Mouse (Mus musculus): ENCODE data around the gene Ash1l.

Ash1l gene

DNA sequence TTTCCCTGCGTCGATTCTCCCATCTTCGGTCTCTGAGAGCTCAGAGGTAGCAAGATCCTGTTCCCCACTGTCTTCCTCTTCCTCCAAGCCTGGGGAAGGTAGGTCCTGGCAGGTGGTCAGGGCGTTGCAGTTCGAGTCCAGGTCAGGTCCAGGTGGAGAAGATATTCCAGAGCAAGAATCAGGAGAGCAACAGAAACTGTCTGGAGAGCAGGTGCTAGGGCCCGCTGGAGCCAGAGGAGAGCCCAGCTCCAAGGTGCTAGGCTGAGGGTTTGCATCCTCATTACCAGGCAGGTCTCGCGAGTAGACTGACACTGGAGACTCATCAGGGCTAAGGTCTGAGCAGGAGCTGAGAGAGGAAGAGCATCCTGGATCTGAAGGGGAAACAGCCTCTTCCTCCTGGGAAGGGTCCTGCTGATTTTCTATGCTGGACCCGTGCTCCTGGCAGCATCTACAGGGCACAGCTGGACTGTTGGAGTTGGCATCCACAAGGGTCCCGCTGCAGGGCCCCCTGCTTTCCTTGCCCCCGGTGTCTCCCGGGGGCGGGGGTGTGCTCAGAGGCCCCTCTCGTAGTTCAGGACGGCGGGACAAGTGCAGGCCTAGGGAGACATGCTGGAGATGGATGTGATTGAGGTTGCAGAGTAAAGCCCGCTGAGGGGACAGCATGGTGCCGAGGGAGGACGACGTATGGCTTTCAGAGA, 141.5 kb downstream of the Ash1l start:
- DNase-seq (ENCODE audit: low read depth, low spot score) = no peak

DNA sequence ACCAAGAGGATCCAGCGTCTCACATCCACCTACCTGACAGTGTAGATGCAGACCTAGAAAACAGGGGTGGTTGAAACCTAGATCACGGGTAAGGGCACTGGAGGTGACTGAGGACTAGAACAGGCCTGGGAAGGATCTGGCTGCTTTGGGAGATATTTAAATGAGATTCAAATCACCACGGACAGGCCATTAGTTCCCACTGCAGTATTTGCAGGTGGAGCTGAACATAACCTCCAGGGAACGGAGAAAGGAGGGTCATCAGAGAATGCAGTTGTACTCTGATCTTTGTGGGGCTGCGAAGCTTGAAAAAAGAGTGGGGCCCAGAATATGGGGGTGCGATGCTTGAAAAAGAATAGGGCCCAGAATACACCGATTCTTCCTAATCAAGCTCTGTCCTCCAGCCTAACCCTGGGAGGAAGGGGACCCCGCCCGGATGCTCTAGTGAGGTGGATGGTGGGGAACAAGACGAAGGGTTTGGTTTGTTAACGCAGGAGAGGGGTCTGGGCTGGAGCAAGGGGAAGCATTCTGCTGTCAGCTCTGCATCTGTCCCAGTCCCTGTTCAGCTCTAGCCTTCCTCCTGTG, 142.2 kb downstream of the Ash1l start:
- no peak for DNase-seq (ENCODE audit: low read depth, low spot score)

DNA sequence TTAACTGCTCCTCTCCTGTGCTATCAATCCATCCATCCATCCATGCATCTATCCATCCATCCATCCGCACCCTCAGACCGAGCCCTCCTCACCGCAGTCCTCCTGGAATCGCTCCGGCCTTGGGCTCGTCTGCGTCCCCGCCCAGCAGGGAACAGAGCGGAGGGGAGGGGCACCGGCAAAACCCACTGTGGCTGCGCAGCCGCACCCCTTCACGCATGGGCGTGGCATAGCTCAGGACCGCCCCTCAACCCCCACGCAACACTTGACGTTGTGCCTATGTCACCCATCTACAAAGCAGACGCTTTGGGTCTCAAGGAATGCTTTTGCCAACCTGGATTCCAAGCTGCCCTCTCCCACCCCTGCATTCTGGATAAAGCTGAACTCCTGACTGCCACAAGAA, 142.8 kb downstream of the Ash1l start, which contains the start of gene Rusc1:
Gene Rusc1 (minus strand): TSS at position 137 of the 400 bp plus-strand sequence.
- peak; percentile 85 for DNase-seq (ENCODE audit: low read depth, low spot score)

DNA sequence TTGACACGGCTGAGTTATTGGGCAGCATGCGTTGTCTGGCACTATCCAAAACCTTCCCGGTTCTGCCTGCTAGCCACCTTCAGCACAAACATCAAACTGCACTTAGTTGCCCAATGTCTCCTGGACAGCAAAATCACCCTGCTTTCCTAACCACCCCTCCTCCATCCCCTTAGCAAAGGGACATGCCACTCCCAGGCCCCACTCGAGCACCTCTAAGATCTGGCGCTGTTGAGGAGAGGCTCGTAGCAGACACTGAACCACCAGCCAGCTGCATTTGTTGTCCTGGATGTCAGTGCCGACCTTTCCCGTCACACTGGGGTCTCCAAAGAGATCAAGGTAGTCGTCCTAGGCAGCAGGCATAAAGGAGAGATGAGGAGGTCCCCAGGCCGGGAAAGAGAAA, 143.6 kb downstream of the Ash1l start:
- DNase-seq (ENCODE audit: low read depth, low spot score) = no peak

DNA sequence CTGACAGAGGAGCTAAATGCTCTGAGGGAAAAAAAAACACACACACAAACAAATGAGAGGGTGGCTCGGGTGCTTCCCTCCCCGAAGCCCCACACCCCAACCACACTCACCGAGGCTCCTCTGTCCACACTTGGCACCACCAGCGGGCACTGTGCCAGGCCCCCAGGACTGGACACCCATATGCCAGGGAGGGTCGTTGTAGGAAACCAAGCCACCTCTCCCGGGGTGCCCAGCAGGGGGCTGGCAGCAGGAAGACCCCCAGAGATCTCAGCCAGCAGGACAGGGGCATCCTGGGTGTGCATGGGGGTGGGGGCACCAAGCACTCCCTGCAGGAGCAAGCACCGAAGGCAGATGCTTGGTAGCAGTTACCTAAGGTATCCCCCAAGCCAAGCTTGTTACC, 150.4 kb downstream of the Ash1l start, which contains the start of gene Gm43738:
Gene Gm43738 (minus strand): TSS at position 289 of the 400 bp plus-strand sequence.
- DNase-seq (ENCODE audit: low read depth, low spot score) = no peak

DNA sequence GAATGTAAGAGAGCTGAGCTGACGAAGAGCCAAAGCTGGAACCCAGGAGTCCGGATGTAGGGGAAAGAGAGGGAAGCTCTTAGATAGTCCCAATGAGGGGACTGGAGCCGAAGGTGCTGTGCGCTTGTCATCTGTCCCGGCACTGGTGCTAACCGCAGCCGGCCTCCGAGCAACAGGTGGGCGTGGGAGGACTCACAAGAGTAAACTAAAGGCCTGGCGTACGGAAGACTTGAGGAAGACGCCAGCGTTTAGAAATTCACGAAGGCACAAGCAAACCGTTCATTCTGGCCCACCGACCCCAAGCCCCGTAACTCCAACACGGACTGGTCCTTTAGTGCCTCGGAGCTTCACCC, 151.0 kb downstream of the Ash1l start:
- DNase-seq (ENCODE audit: low read depth, low spot score) = no peak

DNA sequence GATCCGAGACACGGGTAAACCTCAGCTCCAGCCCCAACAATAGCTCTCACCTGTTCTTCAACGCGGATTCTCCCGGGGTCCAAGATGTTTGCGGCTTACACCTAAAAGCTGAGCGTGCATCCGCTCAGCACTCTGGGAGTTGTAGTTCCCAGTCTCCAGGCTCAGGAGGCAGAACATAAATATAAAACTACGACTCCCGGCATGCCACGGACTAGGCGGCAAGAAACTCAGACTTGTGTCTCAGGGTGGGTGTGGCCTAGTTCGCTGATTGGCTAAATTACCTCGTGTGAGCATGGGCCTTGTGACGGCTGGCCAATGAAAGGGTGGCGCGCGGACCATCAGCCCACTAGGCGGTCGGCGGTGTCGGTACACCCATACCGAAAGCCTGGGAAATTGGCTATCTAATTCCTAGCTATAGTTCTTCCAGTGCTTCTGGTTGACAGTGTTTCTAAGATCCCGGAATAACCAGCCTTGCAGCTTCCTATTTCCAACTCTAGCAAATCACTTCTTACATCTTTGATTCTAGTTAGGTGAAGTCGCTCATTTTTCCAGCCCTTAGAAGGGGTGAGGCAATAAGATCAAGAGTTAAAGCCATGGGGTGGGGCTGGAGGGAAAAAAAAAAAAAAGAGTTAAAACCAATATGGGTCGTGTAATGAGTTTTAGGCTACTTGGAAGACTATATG, 151.5 kb downstream of the Ash1l start, which contains the start of gene Fdps:
Gene Fdps (minus strand): TSS at position 148 of the 683 bp plus-strand sequence.
- peak; percentile 99 for DNase-seq (ENCODE audit: low read depth, low spot score)

DNA sequence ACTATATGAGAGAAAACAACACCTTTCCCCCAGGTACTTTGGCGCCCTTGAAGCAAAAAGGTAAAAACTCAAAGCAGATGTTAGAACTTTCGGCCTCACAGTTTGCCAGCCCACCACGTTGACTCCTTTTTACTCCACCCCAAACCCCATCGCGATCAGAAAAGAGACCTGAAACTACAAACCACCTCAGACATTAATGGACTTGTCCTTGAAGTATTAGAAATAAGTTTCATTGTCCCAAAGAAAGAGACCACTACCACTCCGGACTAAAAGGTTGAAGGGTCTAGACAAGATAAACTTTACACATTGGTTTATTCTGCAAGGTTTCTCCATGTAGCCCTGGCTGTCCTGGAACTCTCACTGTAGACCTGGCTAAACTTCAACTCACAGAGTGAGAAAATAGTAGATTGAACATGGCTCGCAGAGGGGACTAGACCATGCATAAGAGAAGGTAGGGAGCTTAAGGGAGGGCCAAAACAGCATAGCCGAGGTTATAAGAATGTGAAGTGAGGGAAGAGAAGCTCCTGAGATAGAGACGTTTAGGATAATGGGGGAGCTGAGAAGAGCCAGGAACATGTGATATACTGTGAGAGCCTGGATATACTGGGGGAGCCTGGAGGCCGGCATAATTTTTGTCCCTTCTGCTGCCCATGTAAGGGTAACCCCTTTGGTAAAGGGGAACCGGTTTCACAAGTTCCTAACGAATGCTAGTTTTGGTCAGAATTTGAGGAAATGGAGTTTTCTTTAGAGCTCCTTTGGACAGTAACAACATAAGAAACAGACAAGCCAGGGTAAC, 152.3 kb downstream of the Ash1l start:
- no peak for DNase-seq (ENCODE audit: low read depth, low spot score)

DNA sequence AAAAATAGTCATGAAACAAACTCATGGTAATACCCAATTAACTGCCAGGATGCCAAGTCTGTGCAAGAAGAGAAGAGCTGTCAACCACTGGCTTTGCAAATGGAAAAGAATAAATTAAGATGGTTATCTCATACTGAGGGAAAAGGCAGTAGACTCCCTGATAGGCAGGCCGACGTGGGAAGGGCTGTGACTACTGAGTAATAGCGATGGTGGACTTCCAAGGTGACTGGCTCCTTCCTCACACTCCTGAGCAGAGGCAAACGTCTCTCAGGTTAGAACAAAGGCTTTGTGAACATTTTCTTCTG, 152.8 kb downstream of the Ash1l start:
- no peak for DNase-seq (ENCODE audit: low read depth, low spot score)

DNA sequence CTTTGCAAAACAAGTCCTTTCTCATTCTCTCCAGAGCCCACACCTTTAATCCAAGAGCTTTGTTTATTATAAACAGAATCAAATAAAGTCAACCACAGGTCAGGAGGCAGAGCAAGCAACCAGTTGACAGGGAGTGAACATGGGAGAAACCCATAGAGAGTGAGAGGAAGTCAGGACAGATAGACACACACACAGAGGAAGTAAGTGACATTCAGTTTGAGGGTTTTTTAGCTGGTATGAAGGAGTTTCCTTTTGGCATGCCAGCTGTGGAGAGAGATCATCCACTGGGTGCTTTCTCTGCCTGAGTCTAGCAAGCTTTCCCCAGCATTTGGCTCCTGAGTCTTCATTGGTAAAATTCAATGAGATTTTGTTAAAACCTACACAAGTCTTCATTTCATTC, 156.5 kb downstream of the Ash1l start:
- no peak for DNase-seq (ENCODE audit: low read depth, low spot score)

DNA sequence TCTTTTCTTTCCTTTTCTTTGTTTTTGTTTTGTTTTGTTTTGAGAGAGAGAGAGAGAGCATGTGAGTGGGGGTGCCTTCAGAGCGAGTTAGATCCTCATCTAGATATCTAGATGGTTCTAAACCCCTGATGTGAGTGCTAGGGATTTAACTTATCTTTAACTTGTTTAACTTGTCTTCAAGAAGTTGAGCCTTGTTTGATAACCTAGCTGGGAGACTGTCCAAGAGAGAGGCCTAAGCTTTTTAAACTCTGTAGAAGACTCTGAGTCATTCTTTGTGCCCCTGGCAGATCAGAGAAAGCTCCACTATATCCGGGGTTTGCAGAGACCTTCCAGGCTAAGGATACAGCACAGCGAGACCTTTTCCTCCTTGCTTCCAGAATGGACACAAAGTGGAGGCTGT, 157.1 kb downstream of the Ash1l start:
- no peak for DNase-seq (ENCODE audit: low read depth, low spot score)

DNA sequence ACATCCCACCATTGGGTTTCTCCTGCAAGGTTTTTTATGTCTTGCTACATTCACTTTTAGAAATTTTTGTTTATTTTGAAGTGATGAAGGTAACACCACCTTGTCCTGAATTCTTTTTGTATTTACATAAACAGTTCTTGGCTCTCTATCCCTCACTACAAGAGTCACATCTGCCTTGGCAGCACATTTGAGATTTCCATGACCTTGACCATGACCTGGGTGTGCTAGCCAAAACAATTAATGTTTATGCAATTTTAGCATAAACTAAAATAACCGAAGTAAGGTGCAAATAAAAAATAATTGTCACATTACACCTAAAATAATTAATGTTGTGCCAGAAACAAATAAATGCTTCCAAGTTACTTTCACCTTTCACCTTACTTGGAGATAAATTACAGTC, 157.7 kb downstream of the Ash1l start:
- DNase-seq (ENCODE audit: low read depth, low spot score) = no peak

DNA sequence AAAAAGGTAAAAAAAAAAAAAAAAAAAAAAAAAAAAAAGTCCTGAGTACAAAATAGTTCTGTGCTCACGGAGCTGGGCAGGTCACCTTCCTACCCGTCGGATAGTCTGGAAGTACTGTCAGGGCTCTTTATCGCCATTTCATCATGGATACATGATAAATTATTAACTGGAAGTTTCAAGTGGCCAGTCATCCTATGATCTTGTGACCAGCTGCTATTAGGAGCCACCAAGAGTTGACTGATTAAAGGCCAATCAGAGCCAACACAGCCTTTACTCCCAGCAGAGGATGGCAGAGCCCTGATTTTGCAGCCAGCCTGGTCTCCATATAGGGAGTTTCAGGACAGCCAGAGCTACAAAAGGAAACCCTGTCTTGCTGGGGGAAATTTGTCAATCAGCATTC, 162.6 kb downstream of the Ash1l start:
- no peak for DNase-seq (ENCODE audit: low read depth, low spot score)

DNA sequence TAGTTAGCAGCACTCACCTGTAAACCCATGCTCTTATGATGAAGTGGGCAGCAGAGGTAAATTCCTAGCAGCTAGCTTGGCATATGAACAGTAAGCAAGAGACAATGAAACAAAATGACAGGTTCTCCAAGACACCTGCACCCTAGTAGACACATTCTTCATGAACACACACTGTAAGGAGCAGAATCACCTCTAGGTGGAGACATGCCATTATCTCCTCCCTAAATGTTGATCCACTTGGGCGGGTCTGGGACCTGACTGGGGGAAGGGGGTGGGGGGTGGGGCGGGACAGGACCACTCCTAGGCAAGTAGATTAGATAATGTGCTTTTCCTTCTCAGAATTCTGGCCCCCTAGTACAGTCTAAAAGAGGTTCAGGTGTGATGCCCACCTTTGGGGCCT, 165.1 kb downstream of the Ash1l start:
- DNase-seq (ENCODE audit: low read depth, low spot score) = no peak

DNA sequence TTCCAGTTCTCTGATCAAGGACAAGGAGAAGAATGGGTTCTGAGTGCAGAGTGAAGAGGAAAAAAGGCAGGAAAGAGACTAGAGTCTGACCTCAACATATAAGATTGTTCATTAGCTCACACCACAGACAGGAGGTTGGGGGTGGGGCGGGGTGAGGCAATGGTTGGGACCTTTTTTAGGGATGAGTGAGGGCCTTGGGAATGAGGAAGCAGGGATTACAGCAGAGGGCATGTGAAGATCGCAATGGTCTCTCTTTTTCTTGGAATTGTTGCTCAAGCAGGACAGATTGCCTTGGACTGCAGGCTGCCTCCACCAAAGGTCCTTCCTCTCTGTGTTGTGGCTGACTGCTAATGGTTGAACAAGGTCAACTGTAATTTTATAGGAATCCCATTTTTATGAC, 172.9 kb downstream of the Ash1l start:
- no peak for DNase-seq (ENCODE audit: low read depth, low spot score)

DNA sequence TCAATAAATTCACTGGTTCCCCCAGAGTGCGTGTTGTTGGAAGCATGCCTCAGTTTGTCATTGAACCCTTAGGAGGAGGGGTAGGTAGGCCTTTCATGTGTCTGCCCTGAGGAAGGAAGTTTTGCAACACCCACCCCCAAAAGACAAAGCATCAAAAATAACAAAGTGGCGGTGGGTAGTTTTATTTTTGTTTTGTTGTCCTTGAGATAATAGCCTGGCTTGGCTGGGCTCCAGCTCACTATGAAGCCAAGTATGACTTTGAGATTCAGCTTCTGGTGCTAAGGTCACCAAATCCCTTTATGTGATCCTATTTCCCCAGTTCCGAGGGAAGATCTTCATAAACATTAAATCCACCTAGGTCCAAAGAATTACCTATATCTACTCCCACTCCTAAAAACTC, 173.8 kb downstream of the Ash1l start:
- DNase-seq (ENCODE audit: low read depth, low spot score) = no peak

DNA sequence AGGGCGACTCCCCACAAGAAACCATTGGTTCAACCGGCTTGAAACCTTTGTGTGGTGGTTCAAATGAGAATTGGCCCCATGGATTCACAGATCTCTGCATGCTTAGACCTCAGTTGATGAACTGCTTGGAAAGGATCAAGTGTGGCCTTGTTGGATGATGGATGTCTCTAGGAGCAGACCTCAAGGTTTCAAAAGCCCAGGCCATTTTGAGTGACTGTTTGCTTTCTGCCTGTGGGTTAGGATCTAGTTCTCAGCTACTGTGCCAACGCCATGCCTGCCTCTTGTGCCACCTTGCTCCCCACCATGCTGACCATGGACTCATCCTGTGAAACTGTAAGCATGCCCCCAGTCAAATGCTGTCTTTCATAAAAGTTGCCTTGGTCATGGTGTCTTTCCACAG, 175.6 kb downstream of the Ash1l start:
- no peak for DNase-seq (ENCODE audit: low read depth, low spot score)
